Mouse (Mus musculus) thymus, adult 2 months (tissue): ENCODE measurements around the gene Pax5.

Experiments used
- CTCF ChIP-seq: fragments of 200-500 bp; IDR thresholded peaks from 2 replicates; pipeline ENCODE4 v1.5.1; 2012; ENCODE audit warnings: mild to moderate bottlenecking, control low read depth, low read length, moderate library complexity, borderline replicate concordance; ENCODE audit not compliant: control insufficient read depth, poor library complexity, insufficient read depth; ENCODE audit errors: extremely low read depth
- POLR2A ChIP-seq: fragments of 200-500 bp; IDR thresholded peaks from 2 replicates; pipeline ENCODE4 v1.6.1; 2012; ENCODE audit warnings: mild to moderate bottlenecking, low read length, control low read depth, moderate library complexity; ENCODE audit not compliant: control insufficient read depth, poor library complexity, insufficient read depth; ENCODE audit errors: extremely low read depth

DNA sequence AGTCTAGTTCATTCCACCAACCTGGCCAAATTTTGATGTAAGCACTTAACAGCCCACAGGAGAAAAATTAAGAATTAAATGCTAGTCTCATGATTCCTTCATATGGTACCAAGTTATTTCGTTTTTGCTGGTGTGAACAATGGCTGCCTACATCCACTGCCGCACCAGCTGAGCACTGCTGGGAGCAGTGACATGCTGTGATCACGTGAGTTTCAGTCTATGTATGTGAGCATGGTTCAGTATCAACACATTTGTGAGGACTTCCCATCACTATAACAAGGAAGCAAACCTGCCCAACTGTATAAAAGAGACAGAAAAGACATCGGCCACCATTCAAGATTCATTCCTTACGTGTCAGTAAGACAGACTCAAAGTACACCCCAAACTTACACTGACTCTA is 137.3 kb downstream of the Pax5 start:
- TF ChIP-seq CTCF (no peak), POLR2A (no peak)
